Mouse (Mus musculus) layer of hippocampus, adult 2 months (tissue): ENCODE measurements around the gene Efna1. TPM values are rescaled to one million over a fixed set of nuclear protein-coding genes. Genes with fewer than 3 reads are reported as not detected.

Experiments used
- DNase-seq, 2 experiments: peaks; one replicate each; pipeline ENCODE4 v3.0.0; 2022; ENCODE audit warnings: low spot score in 2 of 2
- H3K27ac ChIP-seq: fragments of 200-600 bp; 2 replicates; pipeline ENCODE4 v1.8.1; 2022
- H3K4me3 ChIP-seq: fragments of 200-600 bp; 2 replicates; pipeline ENCODE4 v1.8.1; 2022; ENCODE audit warnings: mild to moderate bottlenecking
- CTCF ChIP-seq: fragments of 200-600 bp; conservative IDR thresholded peaks from 2 replicates; pipeline ENCODE4 v1.8.1; 2022; ENCODE audit warnings: antibody characterized with exemption, mild to moderate bottlenecking, moderate library complexity
- total RNA-seq, 2 experiments: library from RNA; stranded (reverse); gene quantifications; 2 replicates each; pipeline ENCODE4 v1.2.3; 2021

Efna1 gene
- total RNA-seq, 2 experiments from 2014 or later, result 7.6 to 7.9 TPM

DNA sequence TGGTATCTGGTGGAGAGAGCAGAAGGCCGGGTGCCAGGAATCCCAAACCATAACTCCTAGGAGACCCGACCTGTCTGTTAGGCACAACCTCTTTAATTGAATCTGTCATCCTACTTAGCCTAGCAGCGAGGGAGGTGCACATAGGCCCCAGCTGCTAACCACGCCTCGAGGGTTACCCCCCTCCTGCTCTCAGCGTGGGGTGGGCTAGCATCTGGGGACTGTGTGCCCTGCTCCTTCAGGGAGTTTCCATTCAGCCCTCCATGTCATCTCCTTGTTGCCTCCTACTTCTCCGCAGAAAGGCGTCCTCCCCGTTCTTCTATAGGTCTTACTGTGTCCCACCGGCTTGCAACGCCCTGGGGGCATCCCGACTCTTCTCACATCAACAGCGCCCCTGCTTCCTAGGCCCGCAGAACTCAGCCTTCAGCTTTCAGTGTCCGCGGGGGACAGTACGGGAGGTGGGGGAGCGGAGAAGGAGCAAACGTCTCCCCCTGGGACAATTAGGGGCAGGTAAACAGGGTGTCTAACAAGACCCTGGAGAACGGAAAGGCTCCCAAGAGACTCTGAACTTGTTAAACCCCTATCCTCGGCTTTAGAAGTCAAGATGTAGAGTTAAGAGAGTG is 38.1 kb upstream of the Efna1 start:
- Histone ChIP-seq H3K27ac (peak overlapping the region; percentile 93), H3K4me3 (peak overlapping the region; percentile 83)
- no peak for DNase-seq
- TF ChIP-seq CTCF, result no peak

- H3K27ac ChIP-seq, result peak overlapping the region; percentile 62; the same call in 1 of the 2 replicates
- H3K4me3 ChIP-seq, result no peak overlapping the region
- TF ChIP-seq CTCF, result no peak
- no peak for DNase-seq
Measured at GRCm38 (mm10) chr3:89318316-89318715, 37.4 kb upstream of the Efna1 start.

- Histone ChIP-seq H3K4me3 (no peak overlapping the region), H3K27ac (peak overlapping the region; percentile 62)
- TF ChIP-seq CTCF, result no peak
- no peak for DNase-seq
Measured at GRCm38 (mm10) chr3:89317246-89317645, 36.3 kb upstream of the Efna1 start.

- DNase-seq, result peak; percentile 90 to 92
- peak; percentile 97 for TF ChIP-seq CTCF
- H3K27ac ChIP-seq, result peak overlapping the region; percentile 62; the same call in 1 of the 2 replicates
- H3K4me3 ChIP-seq, result no peak overlapping the region
Measured at GRCm38 (mm10) chr3:89316833-89317232, 35.9 kb upstream of the Efna1 start.

GRCm38 (mm10) chr3:89315930-89316831 is 35.2 kb upstream of the Efna1 start:
- peak overlapping the region; percentile 3; the same call in 1 of the 2 replicates for H3K4me3 ChIP-seq
- peak; percentile 38; the same call in 1 of the 2 replicates for TF ChIP-seq CTCF
- peak overlapping the region; percentile 0 for H3K27ac ChIP-seq
- DNase-seq, result no peak

GRCm38 (mm10) chr3:89315195-89315929 is 34.4 kb upstream of the Efna1 start:
- peak overlapping the region; percentile 37 for H3K4me3 ChIP-seq

GRCm38 (mm10) chr3:89314791-89315190 is 33.8 kb upstream of the Efna1 start:
- Histone ChIP-seq H3K4me3 (peak overlapping the region; percentile 37), H3K27ac (peak overlapping the region; percentile 82)
- no peak for TF ChIP-seq CTCF
- no peak for DNase-seq

More at GRCm38 (mm10) chr3:89315195-89315929, 34.4 kb upstream of the Efna1 start:
- peak overlapping the region; percentile 82 for H3K27ac ChIP-seq
- peak in 1 of 2 experiments; percentile 89 for DNase-seq
- TF ChIP-seq CTCF, result peak; percentile 94

GRCm38 (mm10) chr3:89314340-89314739 is 33.4 kb upstream of the Efna1 start:
- no peak for DNase-seq
- Histone ChIP-seq H3K27ac (peak overlapping the region; percentile 82), H3K4me3 (no peak overlapping the region)
- TF ChIP-seq CTCF, result no peak

DNA sequence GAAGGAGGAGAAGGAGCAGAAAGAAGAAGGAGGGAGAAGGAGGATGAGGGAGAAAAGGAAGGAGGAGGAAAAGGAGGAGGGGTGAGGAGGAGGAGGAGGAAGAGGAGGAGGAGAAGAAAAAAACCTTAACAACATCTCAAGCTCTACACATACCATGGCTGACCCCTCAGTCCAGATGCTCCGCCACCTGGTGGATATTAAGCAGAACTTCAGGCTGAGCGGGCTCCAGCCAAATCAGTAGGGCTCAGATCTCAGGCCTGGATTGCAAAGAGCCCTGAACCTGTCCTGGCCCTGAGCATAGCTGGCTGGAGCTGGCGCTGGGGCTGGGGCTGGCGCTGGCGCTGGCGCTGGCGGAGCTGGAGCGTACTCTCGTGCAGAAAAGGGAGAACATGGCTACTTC is 27.1 kb upstream of the Efna1 start:
- peak; percentile 85 for TF ChIP-seq CTCF
- H3K4me3 ChIP-seq, result no peak overlapping the region
- H3K27ac ChIP-seq, result no peak overlapping the region
- peak in 1 of 2 experiments; percentile 70 for DNase-seq

- no peak overlapping the region for H3K4me3 ChIP-seq
- no peak overlapping the region for H3K27ac ChIP-seq
- no peak for DNase-seq
- no peak for TF ChIP-seq CTCF
Measured at GRCm38 (mm10) chr3:89305551-89306325, 24.8 kb upstream of the Efna1 start.

GRCm38 (mm10) chr3:89305105-89305504 is 24.2 kb upstream of the Efna1 start:
- Histone ChIP-seq H3K27ac (no peak overlapping the region), H3K4me3 (no peak overlapping the region)
- TF ChIP-seq CTCF, result no peak
- DNase-seq, result no peak

GRCm38 (mm10) chr3:89304440-89304839 is 23.5 kb upstream of the Efna1 start:
- TF ChIP-seq CTCF, result no peak

More at GRCm38 (mm10) chr3:89304440-89304839, 23.5 kb upstream of the Efna1 start:
- no peak for DNase-seq
- H3K27ac ChIP-seq, result no peak overlapping the region
- H3K4me3 ChIP-seq, result no peak overlapping the region
